Mouse (Mus musculus): ENCODE results near the gene Zfp69.

Zfp69 gene

DNA sequence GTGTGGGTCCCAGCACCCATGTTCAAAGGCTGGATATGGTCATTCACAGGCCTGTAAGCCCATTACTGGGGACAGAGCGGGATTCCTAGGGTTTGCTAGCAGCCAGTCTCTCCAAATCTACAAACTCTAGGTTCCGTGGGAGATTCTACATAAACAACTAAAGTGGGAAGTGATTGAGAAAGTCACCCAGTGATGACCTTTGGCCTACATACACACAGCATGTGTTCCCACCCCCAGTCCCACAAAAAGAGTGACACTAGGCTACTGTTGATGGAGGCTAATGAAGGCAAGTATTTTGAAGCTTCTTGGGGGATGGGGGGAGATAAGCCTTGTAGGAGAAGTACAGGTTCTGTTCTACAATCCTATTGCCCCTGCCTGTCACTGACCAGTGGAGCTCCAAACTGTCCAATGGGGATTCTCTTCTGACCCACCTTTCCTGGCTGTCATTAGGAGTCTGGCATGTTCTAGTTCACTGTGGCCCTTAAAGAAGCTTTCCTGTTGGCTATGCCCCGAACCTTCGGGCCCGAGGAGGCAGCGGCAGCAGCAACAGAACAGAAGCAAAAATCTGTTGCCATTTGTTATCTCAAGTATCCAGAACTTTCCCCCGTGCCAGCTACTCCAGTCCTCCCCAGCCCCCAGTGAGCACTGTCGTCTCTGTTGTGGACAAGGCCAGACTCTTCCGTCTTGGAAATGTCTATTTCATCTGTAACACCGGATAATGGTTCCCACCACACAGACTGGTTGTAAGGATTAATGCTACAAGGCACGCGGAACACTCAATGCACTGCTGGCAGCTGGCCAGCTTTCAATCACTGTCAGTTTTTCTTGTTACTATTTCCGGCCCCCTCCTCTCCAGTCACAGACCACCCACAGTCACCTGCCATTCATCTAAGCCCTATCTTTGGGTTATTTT lies 66.0 kb downstream of the Zfp69 start:
- DNase-seq: no peak

DNA sequence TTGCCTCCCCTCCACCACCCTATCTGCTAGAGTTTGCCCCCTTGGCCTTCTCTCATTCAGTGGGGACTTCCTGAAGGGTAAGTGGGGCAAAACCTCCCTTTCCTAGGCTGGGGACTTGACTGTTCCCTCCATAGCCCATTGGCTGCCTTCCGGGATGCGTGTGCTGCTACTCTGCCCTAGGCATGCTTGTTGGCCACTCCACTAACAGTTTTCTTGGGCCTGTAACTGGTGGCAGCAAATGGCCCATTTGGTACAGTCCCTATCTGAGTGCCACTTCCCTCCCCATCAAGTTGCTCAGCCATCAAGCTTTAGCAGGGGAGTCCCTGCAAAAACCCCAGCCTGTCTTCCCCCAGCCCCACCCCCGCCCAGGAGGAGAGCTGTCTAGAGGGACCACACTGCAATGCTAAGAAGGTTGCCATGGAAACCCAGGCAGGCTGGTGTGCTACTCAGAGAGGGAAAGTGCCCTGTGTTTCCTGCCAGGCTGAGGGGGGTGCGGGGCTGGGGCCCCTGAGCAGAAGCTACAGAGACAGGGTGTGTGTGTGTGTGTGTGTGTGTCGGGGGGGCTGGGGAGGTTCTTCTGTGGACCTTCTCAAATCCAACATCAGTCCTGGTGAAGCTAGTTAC lies 69.4 kb downstream of the Zfp69 start:
- no peak for DNase-seq

DNA sequence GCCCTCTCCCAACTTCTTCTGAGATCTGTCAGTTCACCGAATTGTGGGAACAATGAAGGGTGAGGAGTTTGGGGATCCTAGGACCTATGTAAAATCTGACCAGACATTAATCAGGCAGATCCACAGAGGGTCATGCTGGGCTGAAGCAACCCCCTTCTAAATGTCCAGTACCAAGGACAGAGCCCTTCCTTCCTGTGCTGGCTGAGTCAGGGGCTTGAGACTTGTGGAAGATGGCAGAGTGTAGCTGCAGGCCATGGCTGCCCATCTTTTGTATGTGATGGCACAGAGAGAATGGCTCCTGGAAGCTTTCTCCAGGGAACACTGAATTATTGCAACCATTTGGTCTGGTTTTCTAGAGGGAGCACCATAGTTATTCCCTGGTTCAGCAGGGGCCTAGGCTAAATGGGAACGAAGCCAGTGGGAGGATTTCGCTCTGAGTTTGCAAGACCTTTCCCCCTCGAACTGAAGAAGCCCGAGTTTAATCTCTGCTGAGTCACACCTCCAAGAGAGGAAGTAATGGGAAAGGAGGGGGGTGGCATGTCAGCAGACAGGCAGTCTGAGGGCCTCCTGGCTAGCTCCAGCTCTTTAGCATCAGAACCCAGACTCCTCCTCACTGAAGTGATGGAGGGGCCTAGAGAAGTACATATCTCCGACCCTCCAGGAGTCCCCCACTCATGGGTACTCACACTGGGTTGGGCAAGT lies 70.6 kb downstream of the Zfp69 start:
- no peak for DNase-seq

Data from lung, postnatal 14 days (tissue).